Mouse (Mus musculus): ENCODE data around the gene Lypd3.

GRCm38 (mm10) chr7:24676575-24676974 lies 40.2 kb downstream of the Lypd3 start, which contains the start of gene Tex101:
- TF ChIP-seq CHD2 (IDR thresholded peaks at IDR 0.05; ENCODE audit: low read depth, low read length) (no peak), ZNF384 (IDR thresholded peaks at IDR 0.05; ENCODE audit: low read depth, low read length) (no peak), ZC3H11A (IDR thresholded peaks at IDR 0.05; ENCODE audit: borderline replicate concordance, low read depth, low read length) (no peak)

Data from ES-E14 (cell line).